ENCODE assay signal across 28 mouse cellular contexts in genomic region chr2:44234856-44235255, GRCm38 (mm10).
A peak's percentile ranks its signal among the peaks of the same experiment; 100 is the strongest.
DNase-seq lines count a peak whose midpoint lies in the region; ATAC-seq and TF ChIP-seq lines count a peak whose summit lies in the region.
"Had no signal": no experiment of that assay in that cellular context is flagged by ENCODE, and none has a peak within 500 bp of the region (broad histone marks: within the 10 kb centered on the region; RNA-seq: fewer than 3 reads in every experiment).

No protein-coding gene starts in this region.

- no peaks in the 10 kb centered on the region for H3K4me1 ChIP-seq in lung, postnatal 0 days (ENCODE audit: insufficient read depth, low read depth, low read length)
- H3K4me1 ChIP-seq: embryonic facial prominence, embryonic 10.5 days; embryonic facial prominence, embryonic 13.5 days; forebrain, embryonic 15.5 days; hindbrain, embryonic 13.5 days had no signal

- DNase-seq in frontal cortex, postnatal 25 days (ENCODE audit: low spot score in 2 of 2), result no peak
- DNase-seq in layer of hippocampus, adult 2 months (ENCODE audit: low spot score in 2 of 2), result no peak
- no peak for DNase-seq in layer of hippocampus, adult 8-10 months (ENCODE audit: low spot score in 2 of 2)
- peak; percentile 29 for DNase-seq in Muller cell, postnatal 12 days (ENCODE audit: inconsistent ontology term)
- DNase-seq in brain, embryonic 14.5 days (ENCODE audit: low read depth), result peak; percentile 15
- no peak for DNase-seq in lung, postnatal 0 days (ENCODE audit: low spot score)
- no peak for DNase-seq in heart, postnatal 4 days
- DNase-seq: adrenal gland, adult 2 months; adrenal gland, postnatal 14 days; B cell, adult 2 months; cerebellum, adult 18-20 months; cerebellum, postnatal 10 days; cerebellum, postnatal 36 days; embryo, embryonic 11 days; gastrocnemius, adult 2 months; gastrocnemius, postnatal 14 days; heart, adult 11 months had no signal

- H3K27ac ChIP-seq in layer of hippocampus, adult 2 months, result peak overlapping the region; percentile 61
- no peak overlapping the region for H3K27ac ChIP-seq in lung, postnatal 0 days (ENCODE audit: low read length)
- H3K27ac ChIP-seq: embryonic facial prominence, embryonic 10.5 days; embryonic facial prominence, embryonic 13.5 days; forebrain, embryonic 12.5 days; forebrain, embryonic 15.5 days; gastrocnemius, adult 2 months; hindbrain, embryonic 13.5 days had no signal

- no peak overlapping the region for H3K4me2 ChIP-seq in lung, postnatal 0 days (replicated peaks; ENCODE audit: low read depth, low read length)
- H3K4me2 ChIP-seq: embryonic facial prominence, embryonic 13.5 days; forebrain, embryonic 12.5 days; forebrain, embryonic 15.5 days; heart, embryonic 11.5 days; hindbrain, embryonic 13.5 days had no signal

- no peaks in the 10 kb centered on the region for H3K27me3 ChIP-seq in lung, postnatal 0 days (replicated peaks; ENCODE audit: insufficient read depth, low read length)
- H3K27me3 ChIP-seq: CH12.LX; embryonic facial prominence, embryonic 13.5 days; forebrain, embryonic 12.5 days; forebrain, embryonic 15.5 days had no signal

- ATAC-seq in frontal cortex, adult (ENCODE audit: low TSS enrichment), result peak; percentile 57
- no peak for ATAC-seq in lung, postnatal 0 days
- ATAC-seq: forebrain, embryonic 15.5 days; intestine, postnatal 0 days had no signal

- no peaks in the 10 kb centered on the region for H3K9me3 ChIP-seq in lung, postnatal 0 days (ENCODE audit: low read length)
- H3K9me3 ChIP-seq: embryonic facial prominence, embryonic 10.5 days; embryonic facial prominence, embryonic 13.5 days; forebrain, embryonic 12.5 days; forebrain, embryonic 15.5 days; G1E; hindbrain, embryonic 13.5 days had no signal

- no peak overlapping the region for H3K4me3 ChIP-seq in layer of hippocampus, adult 2 months
- no peak overlapping the region for H3K4me3 ChIP-seq in lung, postnatal 0 days (ENCODE audit: low read depth, low read length)
- H3K4me3 ChIP-seq: embryonic facial prominence, embryonic 10.5 days; embryonic facial prominence, embryonic 13.5 days; erythroblast, embryonic 14.5 days; forebrain, embryonic 12.5 days; forebrain, embryonic 15.5 days; gastrocnemius, adult 2 months; hindbrain, embryonic 13.5 days had no signal

- 78% methylated on average over 1 of the region's 1 CpGs for WGBS in lung, postnatal 0 days

- TF ChIP-seq POLR2A in brain, embryonic 14.5 days (IDR thresholded peaks at IDR 0.05; ENCODE audit: borderline replicate concordance, extremely low read depth, insufficient read depth, insufficient read length, poor library complexity, severe bottlenecking), result no peak

- no peak for TF ChIP-seq EP300 in lung, postnatal 0 days (IDR thresholded peaks at IDR 0.05)

- H3K36me3 ChIP-seq in lung, postnatal 0 days (ENCODE audit: insufficient read depth, low read length), result no peaks in the 10 kb centered on the region
- H3K36me3 ChIP-seq: embryonic facial prominence, embryonic 10.5 days; embryonic facial prominence, embryonic 13.5 days; forebrain, embryonic 12.5 days; forebrain, embryonic 15.5 days; G1E; hindbrain, embryonic 13.5 days had no signal

- no peak overlapping the region for H3K9ac ChIP-seq in lung, postnatal 0 days (replicated peaks; ENCODE audit: low read depth)
- H3K9ac ChIP-seq: embryonic facial prominence, embryonic 13.5 days; forebrain, embryonic 12.5 days; forebrain, embryonic 15.5 days; hindbrain, embryonic 13.5 days had no signal

- TF ChIP-seq CTCF in layer of hippocampus, adult 2 months (conservative IDR thresholded peaks at IDR 0.05), result no peak
- TF ChIP-seq CTCF in brain, embryonic 14.5 days (IDR thresholded peaks at IDR 0.05; ENCODE audit: borderline replicate concordance, extremely low read depth, insufficient read depth, insufficient read length), result no peak
- TF ChIP-seq CTCF in lung, postnatal 0 days (IDR thresholded peaks at IDR 0.05), result no peak

Comparison
In these comparisons a context has a peak if more than half of its experiments do, and no peak if none do; other contexts are left out.
1. DNase-seq: peak in Muller cell, postnatal 12 days (single experiment) and brain, embryonic 14.5 days (single experiment); none in frontal cortex, postnatal 25 days (0 of 2), layer of hippocampus, adult 2 months (0 of 2), layer of hippocampus, adult 8-10 months (0 of 2), lung, postnatal 0 days (single experiment) and heart, postnatal 4 days (single experiment).